Mouse (Mus musculus) forebrain, embryonic 14.5 days (tissue): ENCODE data around the gene Csmd2. TPM values are rescaled to one million over a fixed set of nuclear protein-coding genes. Genes with fewer than 3 reads are reported as not detected.

Source experiments
- ATAC-seq: fragments of 200-750 bp; cut with Nextera tagmentation; 2 replicates; pipeline ENCODE4 v1.8.0; 2017; ENCODE audit warnings: mild to moderate bottlenecking, moderate library complexity
- DNase-seq: peaks from one replicate; pipeline ENCODE4 v3.0.0-alpha.2; 2015; ENCODE audit warnings: low spot score
- H3K27ac ChIP-seq: fragments of 300-500 bp; sonication (generic); 2 replicates; pipeline ENCODE4 v1.5.1; 2014; ENCODE audit warnings: low read depth, mild to moderate bottlenecking, control low read depth, low read length, moderate library complexity
- H3K27me3 ChIP-seq: fragments of 300-500 bp; sonication (generic); replicated peaks from 2 replicates; pipeline ENCODE4 v1.6.1; 2014; ENCODE audit warnings: low read length, control low read depth, mixed read lengths; ENCODE audit not compliant: control insufficient read depth, insufficient read depth
- H3K36me3 ChIP-seq: fragments of 300-500 bp; sonication (generic); 2 replicates; pipeline ENCODE4 v1.6.1; 2014; ENCODE audit warnings: low read length, control low read depth; ENCODE audit not compliant: control insufficient read depth, insufficient read depth
- H3K4me1 ChIP-seq: fragments of 300-500 bp; sonication (generic); 2 replicates; pipeline ENCODE4 v1.6.1; 2014; ENCODE audit warnings: antibody characterized with exemption, low read length, control low read depth; ENCODE audit not compliant: control insufficient read depth, insufficient read depth
- H3K4me2 ChIP-seq: fragments of 300-500 bp; sonication (generic); 2 replicates; pipeline ENCODE4 v1.6.1; 2014; ENCODE audit warnings: mild to moderate bottlenecking, control low read depth, low read length
- H3K4me3 ChIP-seq: fragments of 300-500 bp; sonication (generic); 2 replicates; pipeline ENCODE4 v1.5.1; 2014; ENCODE audit warnings: low read depth, low read length, control low read depth
- H3K9ac ChIP-seq: fragments of 300-500 bp; sonication (generic); 2 replicates; pipeline ENCODE4 v1.6.1; 2014; ENCODE audit warnings: mild to moderate bottlenecking, low read length, control low read depth, moderate library complexity
- H3K9me3 ChIP-seq: fragments of 300-500 bp; sonication (generic); replicated peaks from 2 replicates; pipeline ENCODE4 v1.6.1; 2016; ENCODE audit warnings: low read length, control low read depth, mixed read lengths; ENCODE audit not compliant: control insufficient read depth
- WGBS: fragments of 180-500 bp; shearing (Covaris S2); extraction: QIAGEN DNeasy Blood & Tissue Kit; methylation state at CpG from one replicate; pipeline ENCODE4 v1.1.7; 2014; 5-methylcytosine and 5-hydroxymethylcytosine counted together
- polyA plus RNA-seq: library from polyadenylated mRNA; unstranded; fragments of >200 nt; fragmentation: Nextera tagmentation; extraction: Ambion mirVana; gene quantifications from 2 replicates; pipeline ENCODE4 v1.2.1, GENCODE M21; 2014

The Csmd2 gene
- polyA plus RNA-seq, 1 experiment from 2014 or later, result 3.2 TPM

- H3K27ac ChIP-seq, result no peak overlapping the region
- H3K36me3 ChIP-seq, result no peaks in the 10 kb centered on the region
- ATAC-seq (no peak), DNase-seq (no peak)
- no peak overlapping the region for H3K4me2 ChIP-seq
- WGBS, result 81% methylated on average over 8 of the region's 8 CpGs
- 0 out of 2 replicates have a peak, but pooled peaks cover 4% of the 10 kb centered on the region for H3K9me3 ChIP-seq
- H3K9ac ChIP-seq, result no peak overlapping the region
- no peaks in the 10 kb centered on the region for H3K27me3 ChIP-seq
- H3K4me3 ChIP-seq, result no peak overlapping the region
- no peaks in the 10 kb centered on the region for H3K4me1 ChIP-seq
Observed at GRCm38 (mm10) chr4:128123281-128123680, 135.6 kb downstream of the Csmd2 start.

DNA sequence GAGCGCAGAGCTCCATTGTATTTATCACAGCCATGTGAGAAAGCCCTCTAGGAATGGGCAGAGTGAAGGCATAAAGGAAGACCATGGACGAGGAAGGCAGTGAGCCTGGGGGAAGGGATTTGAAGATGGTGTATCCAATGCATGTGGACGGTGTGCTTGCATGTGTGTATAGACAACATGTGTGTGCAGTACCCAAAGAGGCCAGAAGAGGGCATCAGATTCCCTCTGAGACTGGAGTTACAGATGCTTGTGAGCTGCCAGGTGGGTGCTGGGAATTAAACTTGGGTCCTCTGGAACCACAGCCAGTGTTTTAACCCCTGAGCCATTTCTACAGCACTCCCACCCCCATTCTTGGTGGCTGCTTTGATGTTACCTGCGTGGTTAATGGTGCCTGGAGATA is 137.1 kb downstream of the Csmd2 start:
- H3K9me3 ChIP-seq, result 0 out of 2 replicates have a peak, but pooled peaks cover 4% of the 10 kb centered on the region
- 86% methylated on average over 4 of the region's 4 CpGs for WGBS
- H3K36me3 ChIP-seq, result no peaks in the 10 kb centered on the region
- H3K27ac ChIP-seq, result no peak overlapping the region
- H3K4me1 ChIP-seq, result no peaks in the 10 kb centered on the region
- no peaks in the 10 kb centered on the region for H3K27me3 ChIP-seq
- no peak overlapping the region for H3K4me3 ChIP-seq
- DNase-seq, result no peak
- H3K4me2 ChIP-seq, result no peak overlapping the region
- no peak overlapping the region for H3K9ac ChIP-seq
- no peak for ATAC-seq

DNA sequence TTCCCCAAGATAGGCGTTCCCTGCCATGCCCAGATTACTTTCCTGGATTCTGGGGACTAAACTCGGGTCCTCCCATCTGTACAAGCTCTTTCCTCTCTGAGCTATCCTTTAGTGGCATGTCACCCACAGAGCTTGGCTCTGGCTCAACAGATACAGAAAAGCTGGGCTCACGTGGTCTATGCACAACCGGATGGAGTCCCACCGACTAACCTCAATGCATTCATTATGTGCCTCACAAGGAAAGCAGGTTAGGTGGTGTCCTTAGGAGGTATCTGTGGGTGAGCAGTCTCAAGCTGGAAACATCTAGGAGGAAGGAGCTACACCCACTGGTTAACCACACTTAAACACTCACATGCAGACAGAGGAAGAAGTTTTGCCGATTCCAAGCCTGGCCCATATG is 140.9 kb downstream of the Csmd2 start:
- no peak for ATAC-seq
- H3K9ac ChIP-seq, result no peak overlapping the region
- H3K4me2 ChIP-seq, result no peak overlapping the region
- peaks cover 3% of the 10 kb centered on the region; the same call in 1 of the 2 replicates for H3K4me1 ChIP-seq
- no peaks in the 10 kb centered on the region for H3K36me3 ChIP-seq
- H3K27me3 ChIP-seq, result no peaks in the 10 kb centered on the region
- no peak overlapping the region for H3K4me3 ChIP-seq
- 67% methylated on average over 6 of the region's 6 CpGs for WGBS
- 0 out of 2 replicates have a peak, but pooled peaks cover 4% of the 10 kb centered on the region for H3K9me3 ChIP-seq
- DNase-seq, result no peak
- H3K27ac ChIP-seq, result no peak overlapping the region

GRCm38 (mm10) chr4:128130611-128131142 is 143.0 kb downstream of the Csmd2 start:
- WGBS, result 62% methylated on average over 4 of the region's 4 CpGs
- H3K27me3 ChIP-seq, result no peaks in the 10 kb centered on the region
- no peak overlapping the region for H3K4me3 ChIP-seq

GRCm38 (mm10) chr4:128131666-128132065 is 144.0 kb downstream of the Csmd2 start:
- no peak for DNase-seq
- H3K9ac ChIP-seq, result no peak overlapping the region
- H3K27ac ChIP-seq, result no peak overlapping the region
- H3K4me1 ChIP-seq, result peaks cover 13% of the 10 kb centered on the region
- no peaks in the 10 kb centered on the region for H3K9me3 ChIP-seq
- no peak overlapping the region for H3K4me2 ChIP-seq
- H3K27me3 ChIP-seq, result no peaks in the 10 kb centered on the region
- no peak for ATAC-seq
- H3K36me3 ChIP-seq, result no peaks in the 10 kb centered on the region
- 95% methylated on average over 4 of the region's 4 CpGs for WGBS
- no peak overlapping the region for H3K4me3 ChIP-seq

More at GRCm38 (mm10) chr4:128130611-128131142, 143.0 kb downstream of the Csmd2 start:
- no peak for DNase-seq
- Histone ChIP-seq H3K4me2 (no peak overlapping the region), H3K36me3 (no peaks in the 10 kb centered on the region), H3K27ac (no peak overlapping the region), H3K9me3 (no peaks in the 10 kb centered on the region), H3K9ac (no peak overlapping the region), H3K4me1 (peaks cover 13% of the 10 kb centered on the region)
- ATAC-seq, result no peak

DNA sequence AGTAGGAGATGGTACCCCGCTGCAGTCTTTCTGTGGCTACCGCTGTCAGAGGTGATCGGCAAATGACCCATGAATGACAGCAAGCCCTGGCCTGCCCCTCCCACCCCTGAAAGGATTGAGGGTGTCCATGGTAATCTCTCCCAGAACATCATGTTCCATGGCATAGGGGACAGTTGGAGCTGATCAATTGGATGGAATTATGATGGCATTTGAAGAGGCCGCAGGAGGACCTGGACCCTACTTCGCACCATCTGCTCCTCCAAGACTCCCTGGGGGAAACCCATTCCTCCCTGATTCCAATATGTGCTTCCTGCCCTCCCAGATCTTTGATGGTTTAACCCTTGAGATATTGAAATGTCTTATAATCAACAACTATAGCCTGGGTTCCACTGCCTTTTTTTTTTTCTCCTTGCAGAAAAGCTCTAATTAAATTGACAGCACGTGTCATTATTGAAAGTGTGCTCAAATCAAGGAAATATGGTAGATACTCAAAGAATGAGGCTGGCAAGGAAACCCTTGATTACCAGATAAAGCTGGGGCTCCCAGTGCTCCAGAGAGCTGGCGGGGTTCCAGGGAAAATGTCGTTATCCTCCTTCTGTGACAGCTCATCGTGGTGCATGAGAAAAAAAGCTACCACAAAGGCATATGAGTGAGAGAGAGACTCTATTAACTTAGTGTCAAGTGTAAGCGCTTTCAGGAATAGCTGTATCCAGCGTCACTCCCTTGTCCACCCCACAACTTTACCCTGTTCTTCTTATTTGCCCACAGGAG is 145.4 kb downstream of the Csmd2 start:
- no peak overlapping the region for H3K9ac ChIP-seq
- no peak overlapping the region for H3K4me3 ChIP-seq
- DNase-seq (peak; percentile 88), ATAC-seq (no peak)
- H3K4me2 ChIP-seq, result no peak overlapping the region
- no peaks in the 10 kb centered on the region for H3K27me3 ChIP-seq
- H3K4me1 ChIP-seq, result peaks cover 13% of the 10 kb centered on the region
- WGBS, result 60% methylated on average over 11 of the region's 11 CpGs
- no peaks in the 10 kb centered on the region for H3K36me3 ChIP-seq
- no peak overlapping the region for H3K27ac ChIP-seq
- no peaks in the 10 kb centered on the region for H3K9me3 ChIP-seq

- 60% methylated on average over 11 of the region's 11 CpGs for WGBS
- DNase-seq, result peak; percentile 46
- Histone ChIP-seq H3K4me2 (no peak overlapping the region), H3K27ac (peak overlapping the region; percentile 24; the same call in 1 of the 2 replicates), H3K9me3 (no peaks in the 10 kb centered on the region), H3K4me1 (peaks cover 13% of the 10 kb centered on the region), H3K4me3 (no peak overlapping the region), H3K36me3 (no peaks in the 10 kb centered on the region), H3K9ac (no peak overlapping the region; the same call in 1 of the 2 replicates), H3K27me3 (no peaks in the 10 kb centered on the region)
- peak; percentile 40; the same call in 1 of the 2 replicates for ATAC-seq
Observed at GRCm38 (mm10) chr4:128134348-128134994, 146.8 kb downstream of the Csmd2 start.

- H3K27me3 ChIP-seq, result no peaks in the 10 kb centered on the region
- no peak overlapping the region; the same call in 1 of the 2 replicates for H3K9ac ChIP-seq
- peak overlapping the region; percentile 24; the same call in 1 of the 2 replicates for H3K27ac ChIP-seq
- WGBS, result 37% methylated on average over 12 of the region's 12 CpGs
- H3K36me3 ChIP-seq, result no peaks in the 10 kb centered on the region
- peak; percentile 92 for DNase-seq
- peaks cover 13% of the 10 kb centered on the region for H3K4me1 ChIP-seq
- H3K4me2 ChIP-seq, result no peak overlapping the region
- ATAC-seq, result peak; percentile 89
- H3K4me3 ChIP-seq, result no peak overlapping the region
- no peaks in the 10 kb centered on the region for H3K9me3 ChIP-seq
Observed at GRCm38 (mm10) chr4:128135014-128135622, 147.5 kb downstream of the Csmd2 start.
